Mouse (Mus musculus): ENCODE data around the gene Casr. TPM values are rescaled to one million over a fixed set of nuclear protein-coding genes. Genes with fewer than 3 reads are reported as not detected.

Gene Casr
- polyA plus RNA-seq, 1 experiment = not detected

DNA sequence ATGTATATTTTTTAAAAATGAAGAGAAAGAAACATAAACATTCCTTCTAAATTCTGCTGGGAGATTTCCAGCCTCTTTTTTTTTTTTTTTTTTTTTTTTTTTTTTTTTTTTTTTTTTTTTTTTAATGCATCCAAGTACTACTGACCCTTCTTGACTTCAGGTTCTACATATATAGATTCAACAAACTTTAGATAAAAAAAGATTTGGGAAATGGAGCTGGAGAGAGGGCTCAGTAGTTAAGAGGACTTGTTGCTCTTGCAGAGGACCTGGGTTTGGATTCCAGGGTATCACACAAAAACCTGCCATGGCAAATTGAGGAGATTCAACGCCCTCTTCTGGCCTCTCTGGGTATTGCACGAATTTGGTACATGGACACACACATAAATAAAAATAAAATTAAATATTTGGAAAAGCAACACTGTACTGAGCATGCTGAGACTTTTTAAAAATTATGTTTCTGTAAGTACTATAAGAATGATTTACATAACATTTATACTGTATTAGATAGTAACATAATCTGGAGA lies 91.9 kb downstream of the Casr start:
- Histone ChIP-seq H3K4me3 (ENCODE audit: insufficient read depth, poor library complexity, severe bottlenecking) (no peak overlapping the region), H3ac (ENCODE audit: control insufficient read depth, insufficient read length, low read depth) (no peak overlapping the region), H3K79me3 (ENCODE audit: low read depth) (no peaks in the 10 kb centered on the region), H3K79me2 (ENCODE audit: control insufficient read depth, insufficient read depth) (no peaks in the 10 kb centered on the region), H3K36me3 (ENCODE audit: control insufficient read depth, insufficient read depth) (no peaks in the 10 kb centered on the region), H3K27me3 (ENCODE audit: control insufficient read depth, insufficient read depth, insufficient read length) (no peaks in the 10 kb centered on the region)
- TF ChIP-seq FOSL1 (IDR thresholded peaks at IDR 0.05; ENCODE audit: insufficient read depth, low read length, poor library complexity, severe bottlenecking) = no peak
- TF ChIP-seq MYOG (IDR thresholded peaks at IDR 0.05; ENCODE audit: control insufficient read depth, extremely low read depth, insufficient read length) = no peak
- no peak for TF ChIP-seq USF1 (IDR thresholded peaks at IDR 0.05; ENCODE audit: low read depth)
- TF ChIP-seq MAX (IDR thresholded peaks at IDR 0.05) = no peak
- TF ChIP-seq CTCF (IDR thresholded peaks at IDR 0.05; ENCODE audit: control insufficient read depth, insufficient read depth, insufficient read length) = no peak
- TF ChIP-seq MYOD1 (IDR thresholded peaks at IDR 0.05; ENCODE audit: control insufficient read depth, insufficient read length, low read depth) = no peak
- no peak for TF ChIP-seq CEBPB (IDR thresholded peaks at IDR 0.05; ENCODE audit: low read depth)

DNA sequence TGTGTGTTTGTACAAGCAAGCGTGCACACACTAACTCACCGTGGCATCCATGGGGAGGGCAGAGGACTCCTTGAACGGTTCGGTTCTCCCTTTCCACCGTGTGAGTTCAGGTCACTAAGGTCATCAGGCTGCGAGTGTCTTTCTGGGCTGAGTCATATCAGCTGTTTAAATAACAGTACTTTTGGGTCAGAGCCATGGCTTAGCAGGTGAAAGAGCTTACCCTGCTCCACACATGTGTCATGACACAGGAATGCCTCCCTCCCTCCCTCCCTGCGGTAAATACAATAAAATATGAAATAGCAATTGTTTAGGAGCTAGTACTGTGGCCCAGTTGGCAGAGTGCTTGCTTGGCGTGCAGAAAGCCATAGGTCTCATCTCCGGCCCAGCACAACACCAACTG lies 92.6 kb downstream of the Casr start:
- H3K79me3 ChIP-seq (ENCODE audit: low read depth) = no peaks in the 10 kb centered on the region
- TF ChIP-seq MAX (IDR thresholded peaks at IDR 0.05) (no peak), MYOD1 (IDR thresholded peaks at IDR 0.05; ENCODE audit: control insufficient read depth, insufficient read length, low read depth) (no peak), MYOG (IDR thresholded peaks at IDR 0.05; ENCODE audit: control insufficient read depth, extremely low read depth, insufficient read length) (no peak), CTCF (IDR thresholded peaks at IDR 0.05; ENCODE audit: control insufficient read depth, insufficient read depth, insufficient read length) (no peak), USF1 (IDR thresholded peaks at IDR 0.05; ENCODE audit: low read depth) (no peak), FOSL1 (IDR thresholded peaks at IDR 0.05; ENCODE audit: insufficient read depth, low read length, poor library complexity, severe bottlenecking) (no peak), CEBPB (IDR thresholded peaks at IDR 0.05; ENCODE audit: low read depth) (no peak)

DNA sequence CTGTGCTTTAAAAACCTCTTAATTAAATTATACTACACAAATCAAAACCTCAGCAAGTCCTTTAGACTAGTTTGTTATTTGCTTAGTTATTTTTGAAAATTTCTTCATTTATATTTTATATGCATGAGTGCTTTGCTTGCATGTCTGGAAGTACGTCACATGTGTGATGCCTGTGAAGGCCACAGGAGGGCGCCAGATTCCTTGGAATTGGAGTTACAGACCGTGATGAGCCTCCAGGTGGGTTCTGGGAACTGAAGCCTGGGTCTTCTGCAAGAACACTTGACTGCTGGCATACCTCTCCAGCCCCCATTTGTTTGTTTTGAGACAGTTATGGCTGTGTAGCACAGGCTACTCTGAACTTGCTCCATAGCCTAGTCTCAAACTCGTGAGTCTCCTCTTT lies 93.1 kb downstream of the Casr start:
- Histone ChIP-seq H3K36me3 (ENCODE audit: control insufficient read depth, insufficient read depth) (no peaks in the 10 kb centered on the region), H3K79me2 (ENCODE audit: control insufficient read depth, insufficient read depth) (no peaks in the 10 kb centered on the region), H3K79me3 (ENCODE audit: low read depth) (no peaks in the 10 kb centered on the region), H3ac (ENCODE audit: control insufficient read depth, insufficient read length, low read depth) (no peak overlapping the region), H3K27me3 (ENCODE audit: control insufficient read depth, insufficient read depth, insufficient read length) (no peaks in the 10 kb centered on the region), H3K4me3 (ENCODE audit: insufficient read depth, poor library complexity, severe bottlenecking) (no peak overlapping the region)
- TF ChIP-seq MAX (IDR thresholded peaks at IDR 0.05) = no peak
- no peak for TF ChIP-seq CTCF (IDR thresholded peaks at IDR 0.05; ENCODE audit: control insufficient read depth, insufficient read depth, insufficient read length)
- no peak for TF ChIP-seq USF1 (IDR thresholded peaks at IDR 0.05; ENCODE audit: low read depth)
- TF ChIP-seq FOSL1 (IDR thresholded peaks at IDR 0.05; ENCODE audit: insufficient read depth, low read length, poor library complexity, severe bottlenecking) = no peak
- no peak for TF ChIP-seq CEBPB (IDR thresholded peaks at IDR 0.05; ENCODE audit: low read depth)
- no peak for TF ChIP-seq MYOD1 (IDR thresholded peaks at IDR 0.05; ENCODE audit: control insufficient read depth, insufficient read length, low read depth)
- no peak for TF ChIP-seq MYOG (IDR thresholded peaks at IDR 0.05; ENCODE audit: control insufficient read depth, extremely low read depth, insufficient read length)

More for the DNA sequence above, 92.6 kb downstream of the Casr start:
- Histone ChIP-seq H3ac (ENCODE audit: control insufficient read depth, insufficient read length, low read depth) (no peak overlapping the region), H3K27me3 (ENCODE audit: control insufficient read depth, insufficient read depth, insufficient read length) (no peaks in the 10 kb centered on the region), H3K36me3 (ENCODE audit: control insufficient read depth, insufficient read depth) (no peaks in the 10 kb centered on the region), H3K79me2 (ENCODE audit: control insufficient read depth, insufficient read depth) (no peaks in the 10 kb centered on the region), H3K4me3 (ENCODE audit: insufficient read depth, poor library complexity, severe bottlenecking) (no peak overlapping the region)

DNA sequence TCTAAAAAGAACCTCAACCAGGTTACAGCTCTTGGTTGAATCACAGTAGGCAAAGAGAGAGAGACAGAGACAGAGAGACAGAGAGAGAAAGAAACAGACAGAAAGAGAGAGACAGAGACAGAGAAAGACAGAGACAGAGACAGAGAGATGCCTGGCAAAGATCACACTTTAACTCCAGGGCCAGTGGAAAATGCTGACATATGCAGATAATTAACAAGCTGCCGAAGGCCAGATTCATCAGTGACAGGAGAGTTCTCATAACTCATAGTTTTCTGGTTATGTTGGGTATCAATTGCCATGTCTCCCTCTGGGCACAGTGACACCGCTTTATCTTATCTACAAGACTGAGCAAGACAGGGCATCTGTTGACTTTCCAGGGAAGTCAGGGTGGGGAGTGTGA lies 94.0 kb downstream of the Casr start:
- Histone ChIP-seq H3K36me3 (ENCODE audit: control insufficient read depth, insufficient read depth) (no peaks in the 10 kb centered on the region), H3K79me3 (ENCODE audit: low read depth) (no peaks in the 10 kb centered on the region), H3ac (ENCODE audit: control insufficient read depth, insufficient read length, low read depth) (no peak overlapping the region), H3K4me3 (ENCODE audit: insufficient read depth, poor library complexity, severe bottlenecking) (no peak overlapping the region), H3K27me3 (ENCODE audit: control insufficient read depth, insufficient read depth, insufficient read length) (no peaks in the 10 kb centered on the region), H3K79me2 (ENCODE audit: control insufficient read depth, insufficient read depth) (no peaks in the 10 kb centered on the region)
- TF ChIP-seq MYOG (IDR thresholded peaks at IDR 0.05; ENCODE audit: control insufficient read depth, extremely low read depth, insufficient read length) (no peak), FOSL1 (IDR thresholded peaks at IDR 0.05; ENCODE audit: insufficient read depth, low read length, poor library complexity, severe bottlenecking) (no peak), USF1 (IDR thresholded peaks at IDR 0.05; ENCODE audit: low read depth) (no peak), CTCF (IDR thresholded peaks at IDR 0.05; ENCODE audit: control insufficient read depth, insufficient read depth, insufficient read length) (no peak), MAX (IDR thresholded peaks at IDR 0.05) (no peak), MYOD1 (IDR thresholded peaks at IDR 0.05; ENCODE audit: control insufficient read depth, insufficient read length, low read depth) (no peak), CEBPB (IDR thresholded peaks at IDR 0.05; ENCODE audit: low read depth) (no peak)

DNA sequence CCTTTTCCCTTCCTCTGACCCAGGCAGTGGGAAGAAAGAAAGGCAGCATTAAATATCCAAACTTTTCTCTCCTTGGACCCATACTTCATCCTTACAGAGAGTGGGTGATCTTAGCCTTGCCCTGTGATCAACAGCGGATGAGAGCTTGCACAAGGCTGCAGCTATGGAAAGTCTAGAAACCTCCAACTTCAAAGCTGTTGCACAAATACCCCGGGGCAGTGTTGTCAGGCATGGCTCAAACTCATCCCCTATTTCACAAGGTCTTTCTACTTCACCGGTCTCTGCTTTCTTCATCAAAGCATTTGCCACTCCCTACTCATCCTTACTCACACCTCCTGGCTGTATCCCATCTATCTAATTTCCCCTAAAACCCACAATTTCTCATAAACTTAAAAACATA lies 96.5 kb downstream of the Casr start:
- no peaks in the 10 kb centered on the region for H3K27me3 ChIP-seq (ENCODE audit: control insufficient read depth, insufficient read depth, insufficient read length)
- H3K79me2 ChIP-seq (ENCODE audit: control insufficient read depth, insufficient read depth) = no peaks in the 10 kb centered on the region
- H3K36me3 ChIP-seq (ENCODE audit: control insufficient read depth, insufficient read depth) = no peaks in the 10 kb centered on the region
- no peak for TF ChIP-seq FOSL1 (IDR thresholded peaks at IDR 0.05; ENCODE audit: insufficient read depth, low read length, poor library complexity, severe bottlenecking)
- TF ChIP-seq CTCF (IDR thresholded peaks at IDR 0.05; ENCODE audit: control insufficient read depth, insufficient read depth, insufficient read length) = no peak
- TF ChIP-seq MYOD1 (IDR thresholded peaks at IDR 0.05; ENCODE audit: control insufficient read depth, insufficient read length, low read depth) = no peak
- no peak for TF ChIP-seq MAX (IDR thresholded peaks at IDR 0.05)
- TF ChIP-seq USF1 (IDR thresholded peaks at IDR 0.05; ENCODE audit: low read depth) = no peak
- no peak for TF ChIP-seq CEBPB (IDR thresholded peaks at IDR 0.05; ENCODE audit: low read depth)
- TF ChIP-seq MYOG (IDR thresholded peaks at IDR 0.05; ENCODE audit: control insufficient read depth, extremely low read depth, insufficient read length) = no peak
- no peak overlapping the region for H3ac ChIP-seq (ENCODE audit: control insufficient read depth, insufficient read length, low read depth)
- H3K4me3 ChIP-seq (ENCODE audit: insufficient read depth, poor library complexity, severe bottlenecking) = no peak overlapping the region
- no peaks in the 10 kb centered on the region for H3K79me3 ChIP-seq (ENCODE audit: low read depth)
